Mouse (Mus musculus) heart, embryonic 14.5 days (tissue): Measurements from ENCODE around the gene Plekhh2. TPM values are rescaled to one million over a fixed set of nuclear protein-coding genes. Genes with fewer than 3 reads are reported as not detected.

Experiments used
- ATAC-seq: fragments of 200-750 bp; cut with Nextera tagmentation; 2 replicates; pipeline ENCODE4 v1.8.0; 2017; ENCODE audit warnings: low read depth, moderate TSS enrichment; ENCODE audit not compliant: insufficient number of reproducible peaks, insufficient read depth, low FRiP score
- H3K27ac ChIP-seq, 2 experiments: fragments of 200-500 bp in 1 of 2; fragments of 300-500 bp in 1 of 2; sonication (generic) in 1 of 2; replicated peaks in 1 of 2; 2 replicates each; pipeline ENCODE4 v1.5.1; 2012 to 2014; ENCODE audit warnings: low read depth in 2 of 2, low read length in 2 of 2, control low read depth in 1 of 2, mild to moderate bottlenecking in 1 of 2, mixed read lengths in 1 of 2; ENCODE audit not compliant: control insufficient read depth in 1 of 2, insufficient read depth in 1 of 2
- H3K27me3 ChIP-seq: fragments of 300-500 bp; sonication (generic); 2 replicates; pipeline ENCODE4 v1.6.1; 2014; ENCODE audit warnings: mild to moderate bottlenecking, low read length, control low read depth; ENCODE audit not compliant: control insufficient read depth, insufficient read depth
- H3K36me3 ChIP-seq: fragments of 300-500 bp; sonication (generic); 2 replicates; pipeline ENCODE4 v1.6.1; 2014; ENCODE audit warnings: mild to moderate bottlenecking, control low read depth, low read length, mixed read lengths; ENCODE audit not compliant: control insufficient read depth, insufficient read depth
- H3K4me1 ChIP-seq, 2 experiments: fragments of 200-500 bp in 1 of 2; fragments of 300-500 bp in 1 of 2; sonication (generic) in 1 of 2; 2 replicates each; pipeline ENCODE4 v1.6.1; 2012 to 2014; ENCODE audit warnings: low read length in 2 of 2, control low read depth in 1 of 2, mixed read lengths in 1 of 2; ENCODE audit not compliant: control insufficient read depth in 2 of 2, insufficient read depth in 2 of 2
- H3K4me2 ChIP-seq: fragments of 300-500 bp; sonication (generic); 2 replicates; pipeline ENCODE4 v1.6.1; 2014; ENCODE audit warnings: mild to moderate bottlenecking, low read length
- H3K4me3 ChIP-seq, 2 experiments: fragments of 200-500 bp in 1 of 2; fragments of 300-500 bp in 1 of 2; sonication (generic) in 1 of 2; 2 replicates each; pipeline ENCODE4 v1.5.1; 2012 to 2014; ENCODE audit warnings: low read length in 2 of 2, mild to moderate bottlenecking in 2 of 2, control low read depth in 1 of 2, low read depth in 1 of 2, moderate library complexity in 1 of 2; ENCODE audit not compliant: control insufficient read depth in 1 of 2, insufficient read depth in 1 of 2
- H3K9ac ChIP-seq: fragments of 300-500 bp; sonication (generic); 2 replicates; pipeline ENCODE4 v1.6.1; 2014; ENCODE audit warnings: mild to moderate bottlenecking, low read length
- H3K9me3 ChIP-seq: fragments of 300-500 bp; sonication (generic); 2 replicates; pipeline ENCODE4 v1.6.1; 2016; ENCODE audit warnings: low read length, control low read depth; ENCODE audit not compliant: control insufficient read depth
- WGBS: fragments of 180-500 bp; shearing (Covaris S2); extraction: QIAGEN DNeasy Blood & Tissue Kit; methylation state at CpG from one replicate; pipeline ENCODE4 v1.1.7; 2014; 5-methylcytosine and 5-hydroxymethylcytosine counted together
- polyA plus RNA-seq: library from polyadenylated mRNA; unstranded; fragments of >200 nt; fragmentation: Nextera tagmentation; extraction: Ambion mirVana; gene quantifications from 2 replicates; pipeline ENCODE4 v1.2.1, GENCODE M21; 2014

Plekhh2 gene
- polyA plus RNA-seq, 1 experiment from 2014 or later, result 2.7 TPM

DNA sequence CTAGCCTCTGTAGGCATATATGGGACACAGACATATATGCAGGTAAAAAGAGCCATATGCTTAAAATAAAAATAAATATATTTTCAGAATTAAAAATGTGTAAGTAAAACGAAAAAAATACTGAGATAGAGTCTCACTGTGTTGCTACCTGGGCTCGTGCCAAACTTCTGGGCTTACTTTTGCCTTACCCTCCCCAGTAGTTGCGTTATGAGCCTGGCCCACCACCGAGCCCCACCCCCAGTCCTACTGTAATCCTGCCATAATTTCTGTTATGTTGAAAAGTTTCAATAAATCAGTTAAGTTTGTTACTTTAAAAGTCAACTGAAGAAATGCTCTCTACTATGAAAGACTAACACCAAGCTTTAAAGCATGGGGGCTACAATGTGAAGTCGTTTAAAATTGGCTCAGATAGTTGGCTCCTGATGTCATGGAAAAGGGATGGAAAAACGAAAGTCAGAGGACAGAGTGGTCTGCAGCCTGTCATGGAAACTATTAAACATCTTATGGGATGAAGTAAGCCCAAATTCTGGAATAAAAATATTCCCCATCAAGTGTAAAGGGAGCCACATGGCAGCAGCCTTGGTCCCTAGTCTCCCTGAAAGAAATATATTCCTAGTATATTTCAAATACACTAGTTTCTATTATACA is 27.9 kb upstream of the Plekhh2 start:
- Histone ChIP-seq H3K27ac (no peak overlapping the region), H3K4me3 (no peak overlapping the region), H3K27me3 (no peaks in the 10 kb centered on the region), H3K4me1 (no peaks in the 10 kb centered on the region; a peak in 1 of 4 replicates), H3K9me3 (no peaks in the 10 kb centered on the region), H3K4me2 (no peak overlapping the region), H3K9ac (no peak overlapping the region), H3K36me3 (no peaks in the 10 kb centered on the region)
- no peak for ATAC-seq
- 61% methylated on average over 6 of the region's 6 CpGs for WGBS

DNA sequence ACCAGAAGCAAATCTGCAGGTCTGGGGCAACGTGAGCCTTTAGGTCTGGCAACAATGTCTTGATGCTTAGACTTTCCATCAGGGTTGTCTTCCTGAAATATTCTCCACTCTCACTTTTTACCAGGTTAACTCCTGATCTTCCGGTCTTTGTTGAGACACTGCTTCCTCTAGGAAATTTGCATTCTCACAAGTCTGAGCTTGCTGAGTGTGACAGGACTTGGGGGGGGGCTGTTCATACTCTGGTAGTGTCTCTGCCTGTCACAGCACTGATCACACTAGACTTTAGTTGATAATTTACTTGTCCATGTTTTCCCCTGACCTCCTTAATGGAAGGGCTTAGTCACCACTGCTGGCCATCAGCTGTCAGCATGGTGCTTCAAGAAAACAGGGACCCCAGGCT is 24.3 kb upstream of the Plekhh2 start:
- ATAC-seq, result no peak
- Histone ChIP-seq H3K9me3 (no peaks in the 10 kb centered on the region), H3K27me3 (no peaks in the 10 kb centered on the region), H3K4me3 (no peak overlapping the region), H3K4me2 (no peak overlapping the region), H3K27ac (no peak overlapping the region), H3K9ac (no peak overlapping the region), H3K36me3 (no peaks in the 10 kb centered on the region), H3K4me1 (no peaks in the 10 kb centered on the region)
- WGBS, result 69% methylated on average over 2 of the region's 2 CpGs

DNA sequence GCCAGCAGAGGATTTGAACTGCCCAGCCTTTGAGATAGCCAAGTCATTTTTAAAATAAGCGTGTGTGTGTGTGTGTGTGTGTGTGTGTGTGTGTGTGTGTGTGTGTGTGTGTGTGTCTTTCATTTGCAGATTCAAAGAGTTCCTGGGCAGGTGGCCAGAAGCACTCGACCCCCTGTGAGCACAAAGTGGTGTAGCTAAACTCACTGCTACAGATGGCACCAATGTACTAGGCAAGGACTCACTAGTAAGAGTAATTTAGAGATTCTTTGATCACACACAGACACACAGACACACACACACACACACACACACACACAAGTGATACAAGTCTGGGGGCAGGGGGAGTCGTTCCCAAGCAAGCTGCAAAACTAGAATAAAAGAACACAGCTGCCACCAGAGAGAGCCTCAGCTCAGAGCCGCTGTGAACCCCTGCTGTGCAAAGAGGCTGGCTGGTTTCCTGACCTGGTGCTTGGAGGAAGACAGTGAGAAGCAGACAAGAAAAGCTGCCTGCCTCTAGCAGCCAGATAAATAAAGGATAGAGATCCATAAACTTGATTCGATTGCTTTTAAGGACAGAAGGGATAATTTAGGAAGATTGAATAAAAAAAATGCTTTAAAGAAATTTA is 19.3 kb upstream of the Plekhh2 start:
- H3K4me3 ChIP-seq, result no peak overlapping the region
- 32% methylated on average over 5 of the region's 5 CpGs for WGBS
- no peaks in the 10 kb centered on the region for H3K4me1 ChIP-seq
- no peaks in the 10 kb centered on the region for H3K36me3 ChIP-seq
- H3K27ac ChIP-seq, result no peak overlapping the region
- H3K4me2 ChIP-seq, result no peak overlapping the region
- no peaks in the 10 kb centered on the region for H3K27me3 ChIP-seq
- no peaks in the 10 kb centered on the region for H3K9me3 ChIP-seq
- H3K9ac ChIP-seq, result no peak overlapping the region
- ATAC-seq, result no peak

DNA sequence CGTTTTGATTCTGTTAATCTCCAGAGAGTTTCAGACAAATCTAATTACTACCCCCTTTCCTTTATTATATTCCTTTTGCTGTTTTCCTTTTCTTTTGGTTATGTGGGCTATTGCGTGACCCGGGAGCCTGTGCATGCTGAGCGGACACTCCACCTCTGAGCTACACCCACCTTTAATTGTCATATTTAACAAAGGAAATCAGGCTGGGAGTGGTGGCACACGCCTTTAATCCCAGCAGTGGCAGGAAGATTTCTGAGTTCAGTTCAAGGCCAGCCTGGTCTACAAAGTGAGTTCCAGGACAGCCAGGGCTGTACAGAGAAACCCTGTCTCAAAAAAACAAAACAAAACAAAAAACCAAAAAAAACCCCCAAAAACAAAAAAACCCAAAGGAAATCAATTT is 14.7 kb upstream of the Plekhh2 start:
- ATAC-seq, result no peak
- no peaks in the 10 kb centered on the region for H3K27me3 ChIP-seq
- H3K4me1 ChIP-seq, result no peaks in the 10 kb centered on the region
- 85% methylated on average over 5 of the region's 5 CpGs for WGBS
- no peaks in the 10 kb centered on the region for H3K36me3 ChIP-seq
- H3K9ac ChIP-seq, result no peak overlapping the region
- H3K27ac ChIP-seq, result no peak overlapping the region
- H3K4me2 ChIP-seq, result no peak overlapping the region
- H3K9me3 ChIP-seq, result no peaks in the 10 kb centered on the region
- H3K4me3 ChIP-seq, result no peak overlapping the region

DNA sequence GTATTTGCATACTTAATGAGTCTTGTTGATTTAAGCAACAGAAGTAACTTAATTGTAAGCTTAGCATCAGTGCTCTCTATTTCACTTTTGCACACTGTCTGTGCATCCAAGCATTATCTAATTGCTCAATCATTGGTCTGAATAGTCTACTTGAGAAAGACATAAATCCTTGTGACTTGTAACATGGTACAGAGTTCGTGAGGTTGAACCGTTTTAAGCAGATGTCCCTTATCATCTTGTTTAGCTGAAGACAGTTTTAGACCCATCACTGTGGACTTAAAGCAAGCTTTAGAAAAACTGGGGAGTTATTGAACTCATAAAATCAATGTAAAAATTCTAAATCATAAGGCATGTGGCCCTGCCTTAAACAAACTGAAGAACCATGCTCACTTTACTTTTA is 14.1 kb upstream of the Plekhh2 start:
- Histone ChIP-seq H3K4me3 (no peak overlapping the region), H3K9me3 (no peaks in the 10 kb centered on the region), H3K4me1 (no peaks in the 10 kb centered on the region), H3K4me2 (no peak overlapping the region), H3K27ac (no peak overlapping the region), H3K9ac (no peak overlapping the region), H3K36me3 (no peaks in the 10 kb centered on the region), H3K27me3 (no peaks in the 10 kb centered on the region)
- 56% methylated on average over 2 of the region's 2 CpGs for WGBS
- no peak for ATAC-seq

DNA sequence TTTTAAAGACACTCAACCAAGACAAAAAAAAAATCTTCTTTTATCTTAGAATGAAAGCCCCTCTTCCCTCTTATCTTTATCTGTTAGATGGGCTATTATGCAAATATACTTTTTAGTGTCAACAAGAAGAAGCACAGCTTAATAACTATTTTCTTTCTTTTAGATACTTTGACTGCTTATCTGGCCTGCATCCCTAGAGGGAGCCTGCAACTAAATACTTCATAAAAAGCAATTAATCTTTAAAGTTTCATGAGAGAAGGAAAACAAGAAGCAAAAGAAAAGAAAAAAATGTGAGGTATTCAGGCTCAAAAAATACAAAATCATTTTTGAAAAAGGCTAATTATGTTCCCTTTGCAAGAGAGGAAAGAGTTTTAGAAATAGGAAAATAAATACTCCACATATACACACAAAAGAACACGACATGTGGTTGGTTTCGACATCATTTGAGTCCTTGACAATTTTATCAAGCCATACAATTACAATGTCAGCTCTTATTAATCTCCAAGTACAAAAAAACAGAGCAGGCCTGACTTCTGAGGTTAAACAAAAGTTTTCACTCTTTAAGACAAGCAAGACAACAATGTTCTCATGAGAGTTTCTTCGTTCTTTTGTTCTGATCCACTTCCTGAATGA is 13.6 kb upstream of the Plekhh2 start:
- Histone ChIP-seq H3K4me2 (no peak overlapping the region), H3K27me3 (no peaks in the 10 kb centered on the region), H3K9me3 (no peaks in the 10 kb centered on the region), H3K4me3 (no peak overlapping the region), H3K9ac (no peak overlapping the region), H3K27ac (no peak overlapping the region), H3K4me1 (no peaks in the 10 kb centered on the region), H3K36me3 (no peaks in the 10 kb centered on the region)
- no peak for ATAC-seq
- 80% methylated on average over 3 of the region's 3 CpGs for WGBS

DNA sequence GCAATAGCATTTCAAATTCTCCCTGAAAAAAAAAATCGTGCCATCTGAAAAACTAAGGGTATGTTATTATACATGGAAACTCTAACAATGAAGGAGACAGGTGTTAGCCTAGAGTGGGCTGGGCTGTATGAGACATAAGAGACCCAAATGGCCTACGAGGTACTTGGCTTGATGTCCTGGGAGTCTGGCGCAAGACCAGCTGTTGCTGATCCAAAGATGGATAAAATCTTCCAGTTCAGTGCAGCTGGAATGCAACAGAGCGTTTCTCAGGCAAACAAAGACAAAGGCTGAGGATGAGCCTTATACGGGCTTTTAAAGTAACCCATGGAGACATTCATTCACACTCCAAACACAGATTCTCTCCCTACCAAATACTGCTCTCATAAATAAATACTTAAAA is 13.1 kb upstream of the Plekhh2 start:
- no peak overlapping the region for H3K9ac ChIP-seq
- H3K4me1 ChIP-seq, result no peaks in the 10 kb centered on the region
- no peak overlapping the region for H3K27ac ChIP-seq
- no peaks in the 10 kb centered on the region for H3K36me3 ChIP-seq
- WGBS, result 66% methylated on average over 5 of the region's 5 CpGs
- H3K4me3 ChIP-seq, result no peak overlapping the region
- no peaks in the 10 kb centered on the region for H3K9me3 ChIP-seq
- ATAC-seq, result no peak
- H3K4me2 ChIP-seq, result no peak overlapping the region
- H3K27me3 ChIP-seq, result no peaks in the 10 kb centered on the region
